Mouse (Mus musculus) 416B (cell line): ENCODE results near the gene Gas7.
A peak's percentile ranks its signal among the peaks of the same experiment; 100 is the strongest.

ENCODE experiments used
- DNase-seq: peaks from one replicate; pipeline ENCODE4 v3.0.0; 2011; ENCODE audit warnings: low read depth

The Gas7 gene

DNA sequence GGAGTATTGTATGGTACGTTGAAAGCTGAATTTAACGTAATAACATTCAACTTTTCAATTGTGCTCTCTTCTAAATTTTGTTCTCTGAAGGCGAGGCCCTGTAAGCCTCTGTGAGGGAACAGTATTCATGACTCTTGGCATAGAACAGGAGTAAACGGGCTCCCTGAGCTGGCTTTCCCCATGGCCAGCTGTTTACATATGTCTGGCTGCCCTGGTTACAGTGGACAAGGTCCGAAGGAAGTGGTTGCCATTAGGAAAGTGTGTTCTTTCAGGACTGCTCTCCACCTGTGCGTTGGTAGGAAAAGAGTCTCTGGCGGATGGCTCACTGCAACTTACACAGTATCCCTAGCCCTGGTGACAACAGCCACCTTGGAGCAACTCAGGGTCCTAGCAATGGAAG is 171.9 kb downstream of the Gas7 start:
- no peak for DNase-seq

DNA sequence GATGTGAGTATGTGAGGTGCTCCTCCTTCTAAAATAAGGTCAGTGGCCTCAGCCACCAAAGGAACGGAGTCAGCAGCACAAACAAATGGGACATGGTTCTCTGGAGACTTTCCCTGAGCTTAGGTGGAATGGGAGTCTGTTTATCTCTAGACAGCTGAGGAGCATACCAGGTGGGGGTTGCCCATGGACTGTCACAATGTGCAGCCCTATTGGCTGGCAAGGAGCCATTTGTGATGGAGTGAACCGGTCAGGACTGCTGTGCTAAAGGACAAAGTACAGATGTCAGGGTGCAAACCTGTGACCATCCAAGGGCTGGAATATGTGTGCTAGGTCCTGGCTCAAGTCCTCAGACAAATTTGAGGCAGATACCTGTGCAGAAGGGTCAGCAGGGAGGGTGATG is 173.3 kb downstream of the Gas7 start:
- no peak for DNase-seq

DNA sequence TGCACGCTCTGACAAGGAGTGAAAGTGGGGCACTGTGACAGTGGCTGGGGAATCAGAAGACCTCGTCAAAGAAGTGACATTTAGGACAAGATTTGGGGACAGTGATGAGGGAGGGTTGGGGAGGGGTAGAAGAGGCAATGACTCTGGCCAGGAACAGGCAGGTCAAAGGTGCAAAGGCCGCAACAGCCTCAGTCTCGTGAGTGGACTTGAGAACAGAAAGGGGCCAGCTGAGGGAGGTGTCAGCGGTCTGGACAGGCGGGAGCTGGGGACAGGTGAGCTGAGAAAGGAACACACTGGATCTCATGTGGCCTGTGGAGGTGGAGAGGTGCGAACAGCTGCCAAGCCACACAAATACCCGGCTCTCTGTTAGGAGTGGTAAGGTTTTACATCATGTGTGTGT is 177.7 kb downstream of the Gas7 start:
- no peak for DNase-seq

DNA sequence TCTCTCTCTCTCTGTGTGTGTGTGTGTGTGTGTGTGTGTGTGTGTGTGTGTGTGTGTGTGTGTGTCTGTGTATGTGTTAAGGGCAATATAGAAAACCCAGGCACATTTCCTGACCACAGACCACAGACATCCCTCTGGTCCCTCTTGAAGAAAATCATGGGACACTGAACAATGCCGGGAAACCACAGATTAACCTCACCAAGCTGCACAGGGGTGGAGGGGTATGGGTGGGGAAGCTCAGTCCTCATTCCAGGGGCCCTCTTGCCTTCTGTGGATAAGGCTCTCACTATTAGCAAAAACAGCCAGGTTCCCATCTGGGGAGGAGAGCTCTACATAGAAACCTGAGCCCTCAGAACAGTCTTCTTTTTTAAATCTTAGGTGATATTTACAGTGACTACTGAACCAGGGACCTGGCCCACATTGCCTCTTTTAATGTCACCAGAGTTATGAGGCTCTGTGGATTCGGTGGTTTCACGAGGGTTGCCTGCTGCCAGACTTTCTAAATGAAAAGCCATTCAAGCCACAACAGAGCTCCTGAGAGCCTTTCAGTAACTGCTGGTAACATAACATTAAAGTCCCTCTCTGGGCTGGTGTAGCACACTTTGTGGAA is 178.5 kb downstream of the Gas7 start:
- DNase-seq, result peak; percentile 18

DNA sequence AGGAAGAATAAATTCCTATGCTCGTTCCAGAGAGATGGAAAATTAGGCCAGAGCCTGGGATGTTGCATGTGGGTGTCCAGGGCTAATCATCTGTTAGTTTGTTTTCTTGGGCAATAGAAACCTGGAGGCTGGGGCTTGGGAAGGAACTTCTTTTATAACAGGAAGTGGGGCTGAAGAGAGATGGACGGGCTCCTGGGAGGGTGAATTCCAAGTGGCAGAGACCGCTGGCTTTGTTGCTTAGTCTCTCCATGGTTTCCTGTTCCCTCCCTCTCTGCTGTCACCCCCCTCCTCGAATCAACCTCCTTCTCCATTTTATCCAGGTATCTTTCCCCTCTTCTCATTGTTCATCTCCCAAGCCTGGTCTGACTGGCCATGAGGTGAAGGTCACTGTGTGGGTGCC is 181.0 kb downstream of the Gas7 start:
- DNase-seq, result no peak

DNA sequence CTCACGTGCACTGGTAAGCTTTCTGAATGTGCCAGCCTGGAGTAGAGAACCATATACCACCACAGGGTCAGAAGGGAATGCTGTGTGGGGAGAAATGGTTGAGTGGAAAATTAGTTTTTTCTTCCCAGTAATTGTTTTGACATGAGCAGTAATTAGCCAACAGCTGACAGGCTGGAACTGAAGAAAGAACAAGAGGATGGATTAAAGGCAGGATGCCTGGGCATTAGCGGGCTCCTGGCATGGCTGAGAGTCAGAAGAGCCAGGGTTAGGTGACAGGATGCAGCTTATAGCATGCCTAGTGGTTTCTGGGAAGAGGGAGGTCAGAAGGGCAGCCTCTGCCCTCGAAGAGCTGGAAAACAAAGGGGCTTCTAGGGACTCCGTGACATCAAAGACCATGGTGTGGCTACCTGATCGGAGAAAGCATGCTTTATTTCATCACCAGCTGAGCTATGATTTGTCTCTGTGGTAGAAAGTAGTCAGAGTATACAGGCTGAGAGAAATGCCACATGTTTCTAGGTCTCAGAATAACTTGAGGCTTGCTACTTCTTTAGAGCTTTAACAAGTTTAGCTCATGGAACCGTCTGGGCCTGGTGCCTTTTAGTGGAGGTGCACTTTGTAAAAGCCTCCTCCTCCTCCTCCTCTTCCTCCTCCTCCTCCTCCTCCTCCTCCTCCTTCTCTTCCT is 181.8 kb downstream of the Gas7 start:
- no peak for DNase-seq

DNA sequence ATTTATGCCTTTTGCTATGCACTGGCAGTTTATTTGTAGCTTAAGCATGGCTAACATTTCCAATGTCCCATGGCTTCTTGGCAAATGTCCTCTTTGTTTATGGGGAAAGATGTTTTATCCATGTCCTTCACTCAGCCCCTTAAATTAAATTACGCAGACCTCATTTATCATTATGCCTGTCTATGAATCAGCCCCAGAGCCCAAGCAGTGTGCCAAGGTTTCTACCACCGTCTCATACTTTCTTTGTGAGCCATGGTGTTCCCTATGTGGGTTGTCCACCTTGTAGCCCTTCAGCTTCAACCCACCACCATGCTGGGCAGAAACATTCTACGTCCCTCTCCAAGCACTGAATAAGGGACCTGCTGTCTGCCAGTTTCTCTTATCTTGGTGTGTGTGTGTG is 183.2 kb downstream of the Gas7 start:
- DNase-seq, result no peak

DNA sequence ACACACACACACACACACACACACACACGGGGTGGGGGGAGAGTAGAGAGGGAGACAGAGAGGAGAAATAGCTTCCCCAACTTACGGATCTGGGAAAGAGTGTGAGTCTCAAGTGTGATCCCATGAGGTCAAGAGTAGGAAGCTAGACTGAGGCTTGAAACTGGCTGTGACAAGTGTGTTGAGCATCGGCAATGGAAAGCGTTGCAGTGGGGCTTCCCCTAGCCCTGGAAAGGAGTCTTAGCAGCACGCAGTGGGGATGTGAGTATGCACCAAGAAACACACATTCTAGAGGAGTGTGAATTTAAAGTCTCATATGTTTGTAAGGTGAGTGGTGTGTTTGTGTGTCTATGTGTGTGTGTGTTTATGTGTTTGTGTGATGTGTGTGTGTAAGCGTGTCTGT is 185.1 kb downstream of the Gas7 start:
- no peak for DNase-seq

DNA sequence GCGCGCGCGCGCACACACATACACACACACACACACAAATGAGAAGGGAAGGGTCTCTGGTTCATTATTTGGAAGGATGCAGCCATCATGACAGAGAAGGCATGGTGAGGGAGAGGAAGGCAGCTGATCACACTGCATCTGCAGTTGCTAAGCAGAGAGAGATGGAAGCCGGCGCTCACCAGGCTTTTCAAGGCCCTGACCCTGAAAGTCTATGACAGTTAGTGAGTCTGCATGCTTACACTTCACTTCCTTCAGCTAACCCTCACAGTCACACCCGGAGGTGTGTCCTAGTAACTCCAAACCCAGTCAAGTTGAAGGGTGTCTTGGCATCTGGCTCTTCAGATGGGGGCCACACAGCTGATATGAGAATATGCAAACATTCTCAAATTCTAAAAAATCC is 187.2 kb downstream of the Gas7 start:
- DNase-seq, result no peak

DNA sequence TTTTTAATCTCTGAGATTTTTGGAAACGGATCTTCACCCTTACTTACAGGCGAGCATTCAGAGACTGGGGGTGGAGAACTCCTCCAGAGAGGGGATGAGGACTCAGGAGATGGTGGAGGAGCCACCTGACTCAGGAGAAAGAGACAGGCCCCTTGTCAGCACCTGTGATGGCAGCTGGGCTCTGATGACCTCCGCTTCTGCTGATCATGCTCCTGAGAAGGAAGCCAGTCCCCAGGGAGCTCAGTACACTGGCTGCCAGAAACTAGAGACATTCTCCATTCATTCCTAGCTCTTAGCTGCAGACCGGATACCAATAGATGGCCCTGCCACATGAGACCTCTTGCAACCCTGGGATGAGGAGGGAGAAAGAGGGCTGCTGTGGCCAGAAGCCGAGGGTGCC is 187.6 kb downstream of the Gas7 start:
- DNase-seq, result no peak

DNA sequence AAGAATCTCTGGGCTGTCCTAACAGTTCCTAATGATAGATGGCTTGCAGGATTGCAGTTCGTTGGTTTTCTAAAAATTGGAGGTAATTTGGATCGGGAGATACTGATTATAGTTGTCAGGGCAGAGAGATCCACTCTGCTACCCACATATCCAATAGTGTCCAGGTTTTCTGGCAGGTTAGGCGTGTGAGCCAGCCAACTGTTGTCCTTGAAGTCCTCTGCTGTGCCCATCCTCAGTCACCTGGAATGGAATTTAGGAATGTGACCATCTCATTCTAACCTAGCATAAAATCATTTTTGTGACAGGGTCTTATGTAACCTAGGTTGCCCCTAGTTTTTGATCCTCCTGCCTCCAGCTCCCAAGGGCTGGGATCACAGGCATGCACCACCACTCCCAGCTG is 188.2 kb downstream of the Gas7 start:
- no peak for DNase-seq

DNA sequence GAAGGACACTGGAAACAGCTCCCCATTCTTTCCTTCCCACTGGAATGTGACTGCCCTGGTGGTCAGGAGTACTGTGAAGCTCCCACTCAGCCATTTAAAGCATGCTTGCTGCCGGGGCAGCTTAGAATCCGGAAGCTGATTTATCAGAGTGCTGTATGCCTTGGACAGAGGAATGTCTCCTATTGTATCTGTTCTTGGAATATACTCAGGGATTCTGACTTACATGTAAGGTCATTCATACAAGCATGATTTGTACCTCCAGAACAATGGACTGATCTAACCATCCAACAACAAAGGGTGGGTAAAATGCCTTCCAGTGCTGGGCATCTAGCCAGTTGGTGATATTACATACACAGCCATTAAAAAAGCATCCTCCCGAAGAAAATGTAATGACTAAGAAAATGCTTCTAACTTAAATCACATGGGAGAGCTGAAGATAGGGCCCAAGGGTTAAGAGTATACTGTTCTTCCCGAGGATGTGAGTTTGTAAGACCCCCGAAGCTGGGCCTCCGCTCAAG is 189.5 kb downstream of the Gas7 start:
- DNase-seq, result no peak

DNA sequence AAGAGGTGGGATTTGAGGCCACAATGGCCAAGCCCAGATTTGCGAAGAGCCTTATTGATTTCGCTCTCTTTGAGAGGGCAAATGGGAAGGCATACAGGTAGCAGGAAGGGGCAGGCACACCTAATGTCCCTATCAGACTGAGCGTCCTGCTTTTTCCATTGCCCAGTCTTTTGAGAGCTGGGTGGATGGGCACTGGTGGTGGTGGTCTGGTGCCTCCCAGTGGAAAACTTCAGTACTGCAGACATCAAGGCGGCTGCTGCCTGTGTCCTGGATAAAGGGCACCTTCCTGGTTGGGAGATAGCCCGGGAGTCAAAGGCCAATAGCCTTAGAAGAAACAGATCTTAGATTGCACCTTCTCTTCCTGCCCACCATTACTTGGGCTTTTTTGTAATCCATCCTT is 192.5 kb downstream of the Gas7 start:
- peak; percentile 46 for DNase-seq

DNA sequence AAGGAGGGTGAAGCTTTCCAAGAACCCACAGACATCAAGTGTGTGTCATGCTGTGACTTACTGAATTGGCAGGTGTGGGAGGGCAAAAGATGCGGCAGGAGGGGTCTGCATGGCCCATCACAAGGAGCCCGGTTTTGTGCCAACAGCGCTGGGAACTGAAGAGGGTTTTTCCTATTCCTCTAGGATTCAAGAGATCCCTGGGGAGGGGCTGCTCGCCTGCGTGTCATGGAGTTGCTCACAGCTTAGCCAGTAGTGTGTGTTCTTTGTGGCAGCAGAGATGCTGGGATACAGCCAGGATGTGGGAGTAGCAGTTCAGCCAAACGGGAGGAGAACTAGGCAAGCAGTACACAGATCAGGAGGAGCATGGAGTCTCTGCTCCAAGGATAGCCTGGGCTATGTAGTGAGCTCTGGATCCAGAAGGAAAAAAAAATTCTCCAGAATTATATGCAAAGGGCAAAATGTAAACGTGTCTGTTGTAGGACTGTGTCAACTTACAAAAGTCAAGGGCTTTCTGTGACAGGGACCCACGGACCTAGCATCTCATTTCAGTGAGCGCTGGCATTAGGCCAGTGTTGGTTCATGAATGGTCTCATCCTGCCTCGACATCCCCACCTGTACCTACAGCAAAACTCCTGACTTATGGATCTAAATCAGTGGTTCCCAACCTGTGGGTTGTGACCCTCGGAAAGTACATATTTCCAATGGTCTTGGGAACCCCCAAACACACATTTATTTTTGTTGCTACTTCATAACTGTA is 193.6 kb downstream of the Gas7 start:
- DNase-seq, result no peak

DNA sequence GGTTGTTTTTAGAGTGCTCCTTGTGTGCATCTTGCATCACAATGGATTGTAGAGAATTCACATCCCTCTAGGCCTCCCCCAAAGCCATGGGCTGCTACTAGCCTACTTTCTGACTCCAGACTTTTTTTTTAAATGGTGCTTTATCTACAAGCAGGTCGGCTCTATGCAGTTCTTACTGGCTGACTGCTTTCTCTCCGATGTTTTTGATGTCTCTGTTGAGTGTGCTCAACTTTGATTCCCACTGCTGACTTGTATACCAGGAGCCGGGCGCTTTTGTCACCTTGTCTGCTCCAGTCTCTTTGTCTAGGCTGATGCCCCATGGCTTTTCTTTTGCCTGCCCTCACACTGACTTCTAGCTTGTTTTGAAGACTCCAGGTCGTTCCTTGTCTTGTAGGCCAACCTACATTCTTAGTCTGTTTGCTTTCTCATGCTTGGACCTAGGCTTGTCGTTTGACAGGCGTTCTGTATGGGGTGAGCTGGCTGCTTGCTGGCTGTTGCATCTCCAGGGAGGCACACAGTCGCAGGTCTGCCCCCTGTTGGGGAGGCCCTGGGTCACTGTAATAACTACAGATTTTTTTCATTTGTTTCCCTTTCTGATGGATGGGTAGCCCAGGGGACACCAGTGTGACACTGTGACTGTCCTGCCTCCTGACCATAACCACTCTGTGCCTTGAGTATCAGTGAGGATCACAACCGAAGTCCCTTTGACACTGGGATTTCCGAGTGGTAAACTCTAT is 194.9 kb downstream of the Gas7 start:
- DNase-seq, result no peak

DNA sequence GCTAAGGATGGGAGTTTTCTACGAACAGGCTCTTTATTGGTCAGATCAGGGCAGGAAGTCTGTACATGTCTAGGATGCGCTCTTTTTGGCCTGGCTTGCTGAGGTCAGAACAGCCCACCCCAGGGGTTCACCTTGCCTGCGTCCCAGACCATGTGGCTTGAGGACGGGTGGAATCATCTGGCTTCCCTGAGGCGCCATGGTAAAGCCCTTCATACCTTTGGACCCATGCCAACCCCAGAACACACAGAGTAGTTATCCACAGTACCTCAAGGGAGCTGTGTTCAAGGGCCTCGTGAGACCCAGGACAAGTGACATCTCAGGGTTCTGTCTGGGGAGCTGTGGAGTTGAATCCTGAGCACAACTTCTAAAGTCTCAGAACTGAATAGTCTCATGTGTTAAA is 196.5 kb downstream of the Gas7 start:
- no peak for DNase-seq

DNA sequence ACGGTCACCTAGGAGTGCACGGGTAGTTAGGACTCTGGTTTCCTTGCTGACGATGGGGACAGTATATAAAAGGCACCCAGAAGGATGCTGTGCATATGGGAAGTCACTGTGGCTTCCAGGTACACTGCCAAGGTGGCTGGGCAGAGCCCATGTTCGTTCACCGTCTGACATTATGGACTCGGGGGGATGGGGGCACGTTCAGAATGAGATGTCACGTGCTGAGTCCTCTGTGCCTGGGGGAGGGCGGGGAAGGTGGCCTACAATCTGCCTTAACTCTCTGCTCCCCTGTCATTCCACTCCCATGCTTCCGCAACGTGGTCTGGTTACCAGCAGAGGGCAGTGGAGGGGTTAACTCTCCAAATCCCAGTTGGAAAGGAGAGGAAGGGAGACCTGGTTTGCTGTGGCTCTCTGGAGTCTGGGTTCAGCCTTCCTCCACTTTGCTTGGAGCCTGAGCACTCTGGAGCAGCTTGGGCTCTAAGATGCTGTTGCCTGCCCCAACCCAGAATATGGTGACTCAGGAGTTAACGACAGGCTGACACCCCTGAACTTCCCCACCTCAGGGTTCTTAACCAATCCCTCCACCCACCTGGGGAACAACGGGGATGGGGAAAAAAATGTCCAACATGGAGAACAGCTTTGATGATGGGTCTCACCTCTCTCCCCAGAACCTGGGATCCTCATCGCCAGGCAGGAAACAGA is 197.1 kb downstream of the Gas7 start:
- DNase-seq, result peak; percentile 10

DNA sequence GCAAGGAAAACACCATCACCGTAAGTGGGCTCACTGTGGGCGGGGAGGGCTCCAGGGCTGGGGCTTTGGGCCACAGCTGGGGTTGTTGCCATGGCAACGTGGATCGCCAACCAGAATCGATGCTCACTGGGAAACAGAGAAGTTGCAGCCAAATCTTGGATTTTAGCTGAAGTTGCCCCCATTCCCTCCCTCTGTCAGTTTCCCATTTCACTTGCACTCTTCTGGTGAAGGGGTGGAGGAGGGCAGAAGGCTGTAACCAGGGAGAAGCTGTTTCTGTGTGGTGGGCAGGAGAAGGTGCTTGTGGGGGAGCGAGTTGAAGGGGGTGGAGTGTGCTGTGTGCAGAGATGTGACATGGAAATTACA is 197.6 kb downstream of the Gas7 start:
- no peak for DNase-seq

DNA sequence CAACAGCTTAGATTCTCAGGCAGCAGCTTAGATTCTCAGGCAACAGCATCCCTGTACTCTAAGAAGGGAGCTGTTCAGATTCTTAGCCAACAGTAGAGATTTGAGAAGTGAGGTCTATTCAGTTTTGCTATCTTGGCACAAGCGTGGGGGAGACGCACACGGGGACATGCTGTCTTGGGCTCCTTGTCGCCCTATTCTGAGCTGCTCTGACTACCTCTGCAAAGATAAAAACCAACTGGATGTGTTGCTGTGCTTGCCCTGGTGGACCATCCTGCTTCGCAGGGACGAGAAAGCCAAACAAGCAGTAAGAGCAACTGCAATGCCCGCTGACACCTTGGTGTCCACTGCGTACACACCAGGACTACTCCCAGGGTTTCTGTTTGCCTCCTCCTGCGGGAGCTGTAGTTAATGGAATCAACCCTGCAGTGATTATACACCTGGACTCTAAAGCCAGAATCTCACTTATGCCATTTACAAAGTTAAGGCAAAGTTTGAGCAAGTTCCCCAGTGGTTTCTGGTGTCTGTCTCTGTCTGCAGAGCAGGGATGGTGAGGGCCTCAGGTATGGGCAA is 198.4 kb downstream of the Gas7 start:
- DNase-seq, result no peak

DNA sequence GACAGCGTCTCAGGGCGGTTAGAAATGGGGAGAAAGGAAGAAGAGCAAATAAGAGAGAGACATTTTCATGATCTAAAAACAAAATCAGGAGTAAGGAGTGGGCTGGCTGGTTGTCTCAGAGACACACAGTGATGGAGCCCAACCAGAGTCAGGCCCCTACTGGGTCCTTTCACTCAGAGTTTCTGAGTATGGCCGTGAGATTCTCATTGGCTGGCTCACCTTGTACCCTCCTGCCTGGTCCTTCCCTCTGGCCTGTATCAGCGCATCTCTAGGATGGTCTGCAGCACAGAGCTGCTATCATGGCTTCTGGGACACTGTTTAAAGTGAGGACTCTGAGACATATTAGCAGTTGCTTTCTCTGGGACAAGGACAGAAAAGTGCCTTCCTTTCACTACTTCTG is 199.3 kb downstream of the Gas7 start:
- no peak for DNase-seq

DNA sequence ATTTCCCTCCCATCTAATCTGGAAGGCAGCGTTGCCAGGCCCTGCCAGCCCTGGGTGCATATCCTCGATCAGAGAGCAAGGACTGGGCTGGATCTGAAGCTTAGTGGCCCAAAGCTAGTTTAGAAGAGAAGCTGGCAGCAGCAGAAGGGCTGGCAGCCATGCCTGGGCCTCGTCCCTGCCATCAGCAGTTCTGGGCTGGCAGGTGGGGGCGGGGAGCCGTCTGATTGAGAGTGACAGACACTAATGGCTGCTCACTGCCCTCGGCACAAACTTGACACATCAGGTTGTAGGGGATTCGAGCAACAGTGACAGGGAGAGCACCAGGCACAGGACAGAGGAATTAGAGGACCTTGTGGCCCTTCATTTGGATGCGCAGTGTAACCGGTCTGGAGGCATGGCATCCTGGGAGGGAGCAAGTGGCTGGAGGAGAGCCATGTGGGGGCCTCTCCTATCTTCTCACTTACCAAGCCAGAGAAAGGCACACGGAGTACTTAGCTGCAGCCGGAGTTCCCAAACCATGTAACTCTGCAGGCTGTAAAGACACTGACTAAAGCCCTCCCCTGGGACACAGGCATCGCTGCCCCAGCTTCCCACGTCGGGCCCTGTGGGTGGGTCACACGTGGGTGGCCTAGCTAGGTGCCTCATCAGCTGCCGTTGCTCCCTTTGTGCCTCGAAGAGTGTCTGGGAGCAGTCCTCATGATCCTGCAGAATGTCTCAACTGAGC is 200.2 kb downstream of the Gas7 start:
- DNase-seq, result no peak
